Mouse (Mus musculus) lung, adult 2 months (tissue): ENCODE measurements around the gene Ccl17.
A peak's percentile ranks its signal among the peaks of the same experiment; 100 is the strongest.

Experiments used
- CTCF ChIP-seq: fragments of 200-500 bp; IDR thresholded peaks from 2 replicates; pipeline ENCODE4 v1.5.1; 2011; ENCODE audit warnings: mild to moderate bottlenecking, low read length, control low read depth; ENCODE audit not compliant: insufficient read depth
- POLR2A ChIP-seq: fragments of 200-500 bp; IDR thresholded peaks from 2 replicates; pipeline ENCODE4 v1.6.1; 2011; ENCODE audit warnings: low read depth, mild to moderate bottlenecking, control low read depth, low read length, borderline replicate concordance; ENCODE audit errors: extremely low read depth

GRCm38 (mm10) chr8:94814556-94814955 is 4.3 kb downstream of the Ccl17 start:
- TF ChIP-seq POLR2A (no peak), CTCF (0 out of 2 replicates have a peak, but pooled peaks have one; percentile 20)
